Mouse (Mus musculus): ENCODE results near the gene L2hgdh. TPM values are rescaled to one million over a fixed set of nuclear protein-coding genes. Genes with fewer than 3 reads are reported as not detected.

The L2hgdh gene
- total RNA-seq (2012; rRNA removed) (23.9 and 31.6 TPM in 2 replicates), polyA plus RNA-seq (2012; ENCODE audit: insufficient read depth in 1 of 2, insufficient read length in 2 of 2, low read depth in 1 of 2, low replicate concordance in 2 of 2, missing spikeins in 1 of 2) (10 to 100 TPM in 1 of 2 experiments, not detected in 1; 18.3 TPM)

- peak; percentile 92 for TF ChIP-seq MXI1 (IDR thresholded peaks at IDR 0.05; ENCODE audit: low read depth, low read length)
- TF ChIP-seq MAX (IDR thresholded peaks at IDR 0.05; ENCODE audit: low read length), result peak; percentile 87
- TF ChIP-seq POLR2A (IDR thresholded peaks at IDR 0.05; ENCODE audit: control insufficient read depth in 1 of 2, insufficient read depth in 1 of 2, low read depth in 1 of 2, low read length in 2 of 2, poor library complexity in 1 of 2), result peak; percentile 90 to 96
- TF ChIP-seq MYC (IDR thresholded peaks at IDR 0.05; ENCODE audit: low read depth, low read length), result peak; percentile 75; the same call in 1 of the 2 replicates
- peak; percentile 44; the same call in 1 of the 2 replicates for TF ChIP-seq TCF12 (IDR thresholded peaks at IDR 0.05; ENCODE audit: low read depth, low read length)
- peak; percentile 63 for TF ChIP-seq USF1 (IDR thresholded peaks at IDR 0.05; ENCODE audit: low read depth, low read length)
- peak; percentile 89 for TF ChIP-seq POLR2AphosphoS2 (IDR thresholded peaks at IDR 0.05; ENCODE audit: low read length)
- peak; percentile 47; the same call in 1 of the 2 replicates for TF ChIP-seq NRF1 (IDR thresholded peaks at IDR 0.05; ENCODE audit: insufficient read depth, low read depth, low read length, poor library complexity, severe bottlenecking)
- TF ChIP-seq UBTF (IDR thresholded peaks at IDR 0.05; ENCODE audit: borderline replicate concordance, insufficient read depth, low read depth, low read length), result no peak
- 0 out of 2 replicates have a peak, but pooled peaks have one; percentile 34 for TF ChIP-seq RCOR1 (IDR thresholded peaks at IDR 0.05; ENCODE audit: low read depth, low read length)
- peak; percentile 88 for TF ChIP-seq ZMIZ1 (IDR thresholded peaks at IDR 0.05; ENCODE audit: low read depth, low read length)
- peak; percentile 87 for TF ChIP-seq MAZ (IDR thresholded peaks at IDR 0.05; ENCODE audit: low read depth, low read length)
- TF ChIP-seq HCFC1 (IDR thresholded peaks at IDR 0.05; ENCODE audit: low read depth, low read length), result no peak; the same call in 1 of the 2 replicates
- TF ChIP-seq EP300 (IDR thresholded peaks at IDR 0.05; ENCODE audit: low read depth in 1 of 2, low read length in 2 of 2), result 0 out of 4 replicates have a peak, but pooled peaks have one; percentile 8 to 36
- TF ChIP-seq NELFE (IDR thresholded peaks at IDR 0.05; ENCODE audit: low read depth, low read length), result peak; percentile 90
- TF ChIP-seq SMC3 (IDR thresholded peaks at IDR 0.05; ENCODE audit: low read depth, low read length), result no peak
- no peak; the same call in 1 of the 2 replicates for TF ChIP-seq ZNF384 (IDR thresholded peaks at IDR 0.05; ENCODE audit: low read depth, low read length)
- TF ChIP-seq MAFK (IDR thresholded peaks at IDR 0.05; ENCODE audit: borderline replicate concordance, low read depth, low read length), result no peak
- H3K27me3 ChIP-seq (ENCODE audit: control insufficient read depth in 1 of 2, insufficient read depth in 2 of 2, low read length in 2 of 2), result no peaks in the 10 kb centered on the region
- H3K9ac ChIP-seq (ENCODE audit: control insufficient read depth, low read depth, low read length, poor library complexity, severe bottlenecking), result peak within 1 kb of the TSS; percentile 96
Measured at GRCm38 (mm10) chr12:69724711-69725460, at the start of gene L2hgdh, which contains the start of gene Atp5s. TSS of gene L2hgdh (minus strand) at chr12:69724873. TSS of gene Atp5s (plus strand) at chr12:69724950.

More at GRCm38 (mm10) chr12:69724711-69725460, at the start of gene L2hgdh, which contains the start of gene Atp5s:
- Histone ChIP-seq H3K4me1 (ENCODE audit: control insufficient read depth in 1 of 2, insufficient read depth in 2 of 2, low read length in 2 of 2) (peaks cover 3 to 14% of the 10 kb centered on the region in 2 experiments; a peak in 3 of 4 replicates), H3K4me3 (ENCODE audit: control insufficient read depth in 1 of 2, insufficient read depth in 1 of 2, low read depth in 2 of 2, low read length in 2 of 2) (peak within 1 kb of the TSS; percentile 95 to 96), H3K36me3 (ENCODE audit: control insufficient read depth in 1 of 2, insufficient read depth in 2 of 2, low read length in 2 of 2) (peaks cover 7 to 10% of the 10 kb centered on the region in 2 experiments), H3K9me3 (replicated peaks; ENCODE audit: insufficient read depth, low read length) (no peaks in the 10 kb centered on the region), H3K27ac (ENCODE audit: control insufficient read depth, low read depth, low read length) (peak within 1 kb of the TSS; percentile 77), H3K79me2 (ENCODE audit: control insufficient read depth, insufficient read depth, low read length, poor library complexity) (peaks cover 17% of the 10 kb centered on the region)
- peak; percentile 97 for DNase-seq (ENCODE audit: low read depth, low spot score)
